Mouse (Mus musculus) brain, embryonic 18.5 days (tissue): ENCODE data around the gene Evpl.

Source experiments
- DNase-seq: peaks from one replicate; pipeline ENCODE4 v3.0.0-alpha.2; 2012; ENCODE audit warnings: low read depth, low spot score

The Evpl gene

DNA sequence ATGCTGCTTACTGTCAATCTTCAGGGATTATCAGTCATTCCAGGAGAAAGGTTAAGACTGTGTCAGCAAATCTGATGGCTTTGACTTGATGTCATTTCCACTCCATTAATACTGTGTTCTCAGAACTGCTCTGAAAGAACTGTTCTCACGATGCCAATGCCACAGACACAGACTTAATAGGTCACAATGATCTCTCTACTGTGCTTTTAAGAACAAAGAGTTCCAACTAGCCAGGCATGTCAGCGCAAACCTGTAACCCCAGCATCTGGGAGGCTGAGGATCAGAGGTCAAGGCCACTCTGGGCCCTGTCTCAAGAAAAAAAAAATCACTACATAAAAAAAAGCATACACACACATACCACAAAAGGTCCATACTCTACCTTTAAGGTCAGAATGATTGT is 65.9 kb downstream of the Evpl start:
- no peak for DNase-seq
